Mouse (Mus musculus) thymus, postnatal 25 days (tissue): ENCODE results near the gene Sox30.
"Not testable (repeated sequence)": the region's sequence is repeated elsewhere in the genome, so short reads cannot be mapped to it uniquely, and the experiment has no call there.

ENCODE experiments used
- DNase-seq: peaks from one replicate; pipeline ENCODE4 v3.0.0; 2022

Gene Sox30

GRCm38 (mm10) chr11:46021850-46022249 is 41.7 kb downstream of the Sox30 start:
- no peak for DNase-seq

GRCm38 (mm10) chr11:46022983-46023382 is 42.9 kb downstream of the Sox30 start:
- no peak for DNase-seq

DNA sequence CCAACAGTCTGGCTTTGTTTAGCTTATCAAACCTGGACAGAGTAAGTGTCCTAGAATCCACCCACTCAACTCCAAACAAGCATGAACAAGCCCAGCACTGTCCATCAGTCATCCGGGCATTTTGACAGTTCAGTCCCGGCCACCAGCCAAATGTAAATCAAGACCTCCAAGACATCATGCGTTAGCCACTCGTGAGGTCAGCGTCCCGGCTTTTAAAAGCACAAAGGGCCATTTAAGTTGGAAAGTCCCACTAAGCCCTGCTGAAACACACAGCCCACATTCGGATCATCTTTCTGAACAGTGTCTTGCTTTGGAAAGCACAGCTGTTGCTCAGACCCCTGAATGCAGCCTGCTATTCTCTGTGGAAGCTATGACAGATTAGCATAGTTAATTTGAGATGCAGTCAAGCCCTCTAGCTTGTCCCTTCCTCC is 45.9 kb downstream of the Sox30 start:
- DNase-seq: no peak

- no peak for DNase-seq
These were observed 48.1 kb downstream of the Sox30 start for GRCm38 (mm10) chr11:46027952-46028814.

DNA sequence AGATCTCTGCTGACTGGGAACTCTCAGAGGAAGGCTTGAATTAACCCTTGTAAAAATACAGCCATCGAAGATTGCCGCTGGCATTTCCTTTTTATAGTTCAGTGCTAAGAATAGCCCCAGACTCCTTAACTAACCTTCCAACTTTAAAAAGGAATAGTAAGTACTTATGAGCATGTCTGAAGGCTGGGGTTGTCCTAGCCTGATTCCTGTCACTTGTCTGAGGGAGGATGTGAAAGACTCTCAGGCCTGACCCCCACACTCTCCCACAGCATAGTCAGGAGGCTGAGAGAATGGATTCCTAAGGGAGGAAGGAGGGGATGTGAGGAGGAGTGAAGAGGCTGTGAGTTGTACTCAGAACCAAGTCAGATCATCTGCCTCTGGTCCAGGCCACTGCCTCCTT is 49.4 kb downstream of the Sox30 start:
- DNase-seq: no peak

DNA sequence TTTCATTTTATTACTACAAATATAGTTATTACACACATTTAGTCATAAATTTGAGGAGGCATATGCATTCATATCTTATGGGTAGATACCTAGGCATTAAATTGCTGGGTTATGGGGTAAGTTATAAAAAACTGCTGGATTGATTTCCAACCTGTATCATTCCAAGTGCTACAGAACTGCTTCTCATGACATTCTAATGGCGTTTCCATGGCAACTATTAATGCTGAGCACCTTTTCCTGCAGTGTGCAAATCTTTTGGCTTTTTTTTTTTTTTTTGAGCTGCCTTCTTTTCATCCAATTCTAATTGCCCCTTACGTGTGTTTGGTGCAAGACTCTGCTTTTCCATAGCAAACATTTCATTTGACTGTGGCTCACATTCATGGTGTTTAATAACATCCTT is 49.9 kb downstream of the Sox30 start:
- DNase-seq: no peak

DNA sequence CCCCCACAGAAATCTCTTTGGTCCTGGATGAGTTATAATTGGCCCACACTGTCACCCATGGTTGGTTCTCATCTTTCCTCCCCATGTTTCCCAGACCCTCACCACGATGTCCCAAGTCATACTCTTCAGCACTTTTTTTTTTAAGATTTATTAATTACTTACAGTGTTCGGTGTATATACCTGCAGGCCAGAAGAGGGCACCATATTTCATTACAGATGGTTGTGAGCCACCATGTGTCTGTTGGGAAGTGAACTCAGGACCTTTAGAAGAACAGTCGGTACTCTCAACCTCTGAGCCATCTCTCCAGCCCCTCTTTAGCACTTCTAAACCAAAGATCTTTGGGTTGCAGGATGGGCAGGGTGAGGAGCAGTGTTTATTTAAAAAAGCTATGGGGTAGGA is 51.4 kb downstream of the Sox30 start:
- DNase-seq: no peak

- no peak for DNase-seq
These were observed 52.8 kb downstream of the Sox30 start for GRCm38 (mm10) chr11:46032956-46033355.

DNA sequence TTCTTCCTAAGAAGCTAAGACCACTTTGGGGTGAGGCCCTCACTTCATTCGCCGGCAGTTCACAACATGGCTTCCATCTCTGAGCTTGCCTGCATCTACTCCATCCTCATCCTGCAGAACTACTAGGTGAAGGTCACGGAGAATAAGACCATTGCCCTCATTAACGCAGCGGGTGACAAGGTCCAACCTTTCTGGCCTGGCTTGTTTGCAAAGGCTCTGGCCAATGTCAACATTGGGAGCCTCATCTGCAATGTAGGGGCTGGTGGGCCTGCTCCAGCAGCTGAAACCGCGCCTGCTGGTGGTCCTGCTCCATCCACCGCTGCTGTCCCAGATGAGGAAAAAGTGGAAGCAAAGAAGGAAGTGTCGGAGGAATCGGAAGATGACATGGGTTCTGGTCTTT is 56.3 kb downstream of the Sox30 start:
- DNase-seq: no peak

DNA sequence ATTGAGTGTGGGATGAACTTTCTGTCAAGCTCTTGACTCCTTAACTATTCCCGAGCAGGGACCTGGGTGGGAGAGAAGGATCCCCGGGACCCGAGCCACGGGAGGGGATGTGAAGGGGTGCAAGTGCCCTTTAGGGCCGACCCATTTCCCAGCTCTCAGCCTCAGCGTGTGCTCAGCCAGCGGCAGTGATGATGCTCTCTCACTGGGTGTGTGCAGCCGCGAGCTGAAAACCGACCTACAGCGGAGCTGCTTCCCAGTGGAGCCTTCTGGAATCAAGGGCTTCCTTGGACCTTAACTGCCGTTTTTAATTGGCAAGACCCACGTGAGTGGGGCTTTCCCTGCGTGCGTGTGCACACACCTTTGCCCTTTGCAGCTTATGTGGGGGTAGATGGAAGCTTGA is 58.8 kb downstream of the Sox30 start:
- DNase-seq: no peak

GRCm38 (mm10) chr11:46039335-46039734 is 59.2 kb downstream of the Sox30 start:
- no peak for DNase-seq

DNA sequence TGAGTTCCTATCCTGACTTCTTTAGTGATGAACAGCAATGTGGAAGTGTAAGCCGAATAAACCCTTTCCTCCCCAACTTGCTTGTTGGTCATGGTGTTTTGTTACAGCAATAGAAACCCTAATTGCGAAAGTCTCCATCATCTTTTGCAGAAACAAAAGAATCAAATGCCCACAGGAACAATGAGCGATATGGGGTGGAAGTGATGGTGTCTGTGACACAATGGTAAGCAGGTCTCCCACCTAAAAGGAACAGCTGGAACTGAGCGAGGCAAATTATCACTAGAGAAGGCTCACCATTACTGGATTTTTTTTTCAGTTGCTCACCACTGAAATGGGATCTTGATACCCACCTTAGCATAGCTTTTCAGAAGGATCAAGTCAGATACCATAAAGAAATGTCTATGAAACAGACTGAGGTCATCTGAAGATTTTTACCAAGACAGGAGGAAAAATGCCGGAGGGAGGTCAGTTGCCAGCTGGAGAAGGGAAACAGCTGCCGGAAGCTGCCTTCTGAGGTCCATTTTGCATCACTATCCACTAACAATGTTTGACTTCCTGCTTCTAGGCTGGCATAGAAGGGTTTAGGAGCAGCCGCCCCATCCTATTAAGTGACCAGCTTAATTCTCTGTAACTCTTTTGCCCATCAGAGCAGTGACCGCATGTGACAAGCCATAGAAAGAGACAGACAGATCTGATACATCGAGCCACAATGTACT is 60.9 kb downstream of the Sox30 start:
- DNase-seq: no peak

- DNase-seq: no peak
These were observed 61.6 kb downstream of the Sox30 start for GRCm38 (mm10) chr11:46041607-46042267.

GRCm38 (mm10) chr11:46044781-46045180 is 64.7 kb downstream of the Sox30 start:
- no peak for DNase-seq

DNA sequence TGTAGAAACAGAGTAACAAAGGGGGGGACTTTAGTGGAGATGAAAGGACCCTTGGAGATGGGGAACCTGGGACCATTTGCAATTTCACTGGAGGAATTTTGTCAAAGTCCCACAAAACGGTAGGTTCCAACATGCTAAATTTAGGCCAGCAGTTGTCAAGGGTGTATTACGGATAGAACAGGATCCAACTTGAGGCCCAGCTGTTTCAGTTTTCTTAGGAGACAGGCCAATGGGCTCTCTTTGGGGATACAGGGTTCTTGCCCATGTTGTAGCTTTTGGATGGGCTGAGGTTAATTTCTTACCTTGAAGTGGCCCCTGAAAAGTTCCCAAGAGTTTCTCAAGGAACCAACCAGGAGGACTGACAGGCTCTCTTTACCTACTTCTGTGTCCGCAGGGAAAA is 67.2 kb downstream of the Sox30 start:
- no peak for DNase-seq

DNA sequence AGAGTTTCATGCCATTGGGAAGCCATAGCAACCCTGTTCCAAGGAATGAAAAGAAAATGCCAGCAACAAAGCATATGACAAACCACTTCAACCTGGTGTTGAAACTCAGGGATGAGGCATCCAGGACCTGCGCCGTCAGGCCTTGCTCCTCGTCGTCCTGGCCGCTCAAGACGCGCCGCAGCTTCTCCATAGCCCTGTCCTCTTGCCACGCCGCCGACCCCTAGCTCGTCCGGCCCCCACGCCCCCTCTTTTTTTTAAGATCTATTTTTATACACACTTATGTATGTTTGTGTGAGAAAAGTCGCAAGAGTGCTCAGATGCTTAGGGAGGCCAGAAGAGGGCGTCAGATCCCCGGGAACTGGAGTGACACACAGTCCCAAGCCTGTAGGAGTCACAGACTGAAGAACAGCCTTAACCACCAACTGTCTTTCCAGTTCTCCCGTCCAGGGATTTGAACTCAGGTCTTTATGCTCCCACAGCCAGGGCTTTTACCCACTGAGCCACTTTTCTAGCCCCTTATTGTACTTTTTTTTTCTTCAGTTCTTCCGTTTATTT is 72.1 kb downstream of the Sox30 start, which contains the start of gene Gm12166:
Gene Gm12166 (minus strand): TSS at position 217 of the 555 bp plus-strand sequence.
- DNase-seq: peak; percentile 59

DNA sequence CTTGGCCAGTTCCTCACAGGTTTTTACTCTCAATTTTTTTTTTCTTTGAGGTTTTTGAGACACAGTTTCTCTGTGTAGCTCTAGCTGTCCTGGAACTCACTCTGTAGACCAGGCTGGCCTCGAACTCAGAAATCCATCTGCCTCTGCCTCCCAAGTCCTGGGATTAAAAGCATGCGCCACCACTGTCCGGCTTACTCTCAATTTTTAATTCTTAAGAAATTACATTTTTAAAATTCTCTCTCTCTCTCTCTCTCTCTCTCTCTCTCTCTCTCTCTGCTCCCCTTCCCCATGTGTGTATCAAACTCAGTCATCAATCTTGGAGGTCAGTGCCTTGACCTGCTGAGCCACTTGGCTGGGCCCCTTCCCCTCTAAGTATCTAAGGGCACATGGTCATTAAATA is 73.3 kb downstream of the Sox30 start:
- not testable (repeated sequence) for DNase-seq

- no peak for DNase-seq
These were observed 74.2 kb downstream of the Sox30 start for GRCm38 (mm10) chr11:46054311-46054710.

GRCm38 (mm10) chr11:46054911-46055895 is 75.1 kb downstream of the Sox30 start:
- no peak for DNase-seq

DNA sequence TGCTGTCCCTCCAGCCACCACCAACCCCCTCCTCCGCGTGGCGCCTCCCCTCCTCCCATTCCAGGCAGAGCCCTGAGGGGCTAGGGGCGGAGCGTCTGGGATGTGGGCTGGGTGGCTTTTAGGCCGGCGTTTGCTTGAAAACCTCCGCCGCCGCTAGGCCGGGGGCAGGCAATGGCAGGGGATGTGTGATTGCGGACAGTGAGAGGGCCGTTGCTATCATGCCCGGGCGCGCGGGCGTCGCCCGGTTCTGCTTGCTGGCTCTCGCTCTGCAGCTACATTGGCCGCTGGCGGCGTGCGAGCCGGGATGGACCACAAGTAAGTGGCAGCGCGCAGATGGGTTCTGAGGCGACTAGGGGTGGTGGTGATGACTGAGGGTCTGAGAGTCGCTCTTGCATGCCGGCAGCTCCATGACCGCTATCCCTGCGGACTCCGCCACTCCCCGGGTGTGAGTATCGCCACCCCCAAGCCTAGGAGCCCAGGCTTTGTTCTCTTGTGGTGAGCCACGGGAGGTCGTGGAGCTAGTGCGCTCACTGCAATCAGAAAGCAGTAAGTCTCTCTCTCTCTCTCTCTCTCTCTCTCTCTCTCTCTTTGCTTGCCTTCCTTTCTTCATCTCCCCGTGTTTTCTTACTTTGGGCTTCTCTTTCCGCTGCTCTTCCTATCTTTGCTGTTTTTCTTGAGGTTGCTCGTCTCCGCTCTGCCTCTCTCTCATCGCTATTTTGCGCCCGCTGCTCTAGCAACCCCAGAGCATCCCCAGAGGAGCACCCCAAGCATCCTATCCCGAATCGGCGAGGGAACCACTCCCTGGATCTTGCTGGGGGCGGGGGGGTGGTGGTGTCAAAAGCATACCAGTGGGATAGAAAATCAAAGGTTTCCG is 76.0 kb downstream of the Sox30 start, which contains the start of gene Adam19:
Gene Adam19 (plus strand): TSS at position 97 of the 874 bp plus-strand sequence.
- DNase-seq: peak; percentile 57
